Comparison of ENCODE assay signal across 11 mouse cellular contexts in genomic region chr5:77141336-77141735, GRCm38 (mm10).
"Had no signal": no experiment of that assay in that cellular context is flagged by ENCODE, and none has a peak within 500 bp of the region (broad histone marks: within the 10 kb centered on the region; RNA-seq: fewer than 3 reads in every experiment).

No protein-coding gene starts in this region.

- DNase-seq: lung, adult 18-20 months; right cerebral cortex, adult 18-20 months; right cerebral cortex, postnatal 25 days; thymus, adult 18-20 months; thymus, postnatal 14 days had no signal

- H3K27ac ChIP-seq: hindbrain, postnatal 0 days; layer of hippocampus, adult 2 months; liver, embryonic 14.5 days; midbrain, embryonic 13.5 days; neural tube, embryonic 15.5 days had no signal

- H3K27me3 ChIP-seq: neural tube, embryonic 15.5 days had no signal

- H3K9ac ChIP-seq: liver, embryonic 14.5 days; midbrain, embryonic 13.5 days; neural tube, embryonic 15.5 days had no signal

- ATAC-seq: hindbrain, postnatal 0 days; midbrain, embryonic 13.5 days had no signal

- H3K9me3 ChIP-seq: midbrain, embryonic 13.5 days; neural tube, embryonic 15.5 days had no signal

- H3K36me3 ChIP-seq: midbrain, embryonic 13.5 days; neural tube, embryonic 15.5 days had no signal

- H3K4me2 ChIP-seq: midbrain, embryonic 13.5 days; neural tube, embryonic 15.5 days had no signal

- H3K4me3 ChIP-seq: layer of hippocampus, adult 2 months; midbrain, embryonic 13.5 days; myocyte; neural tube, embryonic 15.5 days had no signal
